Mouse (Mus musculus) olfactory bulb, adult 2 months (tissue): ENCODE data around the gene Ganab.

ENCODE experiments used
- CTCF ChIP-seq: fragments of 200-500 bp; IDR thresholded peaks from 2 replicates; pipeline ENCODE4 v1.5.1; 2012; ENCODE audit warnings: low read depth, mild to moderate bottlenecking, low read length, moderate library complexity; ENCODE audit not compliant: insufficient read depth
- POLR2A ChIP-seq: fragments of 200-500 bp; IDR thresholded peaks from 2 replicates; pipeline ENCODE4 v1.6.1; 2012; ENCODE audit warnings: mild to moderate bottlenecking, low read depth, low read length, moderate library complexity; ENCODE audit not compliant: insufficient read depth

DNA sequence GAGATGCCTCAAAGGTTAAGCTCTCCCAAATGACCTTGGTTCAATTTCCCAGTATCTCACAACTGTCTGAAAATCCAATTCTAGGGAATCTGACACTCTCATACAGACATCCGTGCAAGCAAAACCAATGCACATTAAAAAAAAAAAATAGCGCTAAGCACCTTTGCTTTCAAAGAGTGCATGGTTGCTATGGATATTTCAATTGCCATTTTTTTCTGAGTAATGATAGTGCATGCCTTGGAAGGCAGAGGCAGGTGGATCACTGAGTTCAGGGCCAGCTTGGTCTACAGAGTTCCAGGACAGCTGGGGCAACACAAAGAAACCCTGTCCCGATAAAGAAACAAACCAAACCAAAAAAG is 16.9 kb upstream of the Ganab start:
- no peak for TF ChIP-seq POLR2A
- no peak for TF ChIP-seq CTCF
